Mouse (Mus musculus) MEL (cell line): Measurements from ENCODE around the gene Nrl. TPM values are rescaled to one million over a fixed set of nuclear protein-coding genes. Genes with fewer than 3 reads are reported as not detected.

Source experiments
- DNase-seq: peaks from one replicate; pipeline ENCODE4 v3.0.0; 2011; ENCODE audit warnings: low read depth, low spot score
- H3K27ac ChIP-seq: 2 replicates; pipeline ENCODE4 v1.5.1; 2012; ENCODE audit warnings: low read depth, mild to moderate bottlenecking, control low read depth, low read length, moderate library complexity; ENCODE audit not compliant: control insufficient read depth
- H3K27me3 ChIP-seq, 2 experiments: fragments of 150-350 bp in 1 of 2; sonication (generic) in 1 of 2; 2 replicates each; pipeline ENCODE4 v1.6.1; 2012; ENCODE audit warnings: low read length in 2 of 2, mild to moderate bottlenecking in 2 of 2, improper control_type of control experiment in 1 of 2, moderate library complexity in 1 of 2; ENCODE audit not compliant: insufficient read depth in 2 of 2, control insufficient read depth in 1 of 2
- H3K36me3 ChIP-seq, 2 experiments: 2 replicates each; pipeline ENCODE4 v1.6.1; 2012 to 2014; ENCODE audit warnings: low read length in 2 of 2, improper control_type of control experiment in 1 of 2, inconsistent platforms in 1 of 2, mild to moderate bottlenecking in 1 of 2; ENCODE audit not compliant: insufficient read depth in 2 of 2, control insufficient read depth in 1 of 2
- H3K4me1 ChIP-seq, 2 experiments: fragments of 150-350 bp in 1 of 2; sonication (generic) in 1 of 2; 2 replicates each; pipeline ENCODE4 v1.6.1; 2012; ENCODE audit warnings: low read length in 2 of 2, improper control_type of control experiment in 1 of 2, mild to moderate bottlenecking in 1 of 2; ENCODE audit not compliant: insufficient read depth in 2 of 2, control insufficient read depth in 1 of 2
- H3K4me3 ChIP-seq, 2 experiments: fragments of 150-350 bp in 1 of 2; sonication (generic) in 1 of 2; 2 replicates each; pipeline ENCODE4 v1.5.1; 2012; ENCODE audit warnings: low read depth in 2 of 2, low read length in 2 of 2, mild to moderate bottlenecking in 2 of 2, moderate library complexity in 2 of 2, control low read depth in 1 of 2, improper control_type of control experiment in 1 of 2; ENCODE audit not compliant: control insufficient read depth in 1 of 2, insufficient read depth in 1 of 2
- H3K79me2 ChIP-seq: 2 replicates; pipeline ENCODE4 v1.6.1; 2012; ENCODE audit warnings: mild to moderate bottlenecking, low read length, moderate library complexity; ENCODE audit not compliant: control insufficient read depth, poor library complexity, insufficient read depth
- H3K9ac ChIP-seq: 2 replicates; pipeline ENCODE4 v1.6.1; 2012; ENCODE audit warnings: low read depth, mild to moderate bottlenecking, control low read depth, low read length, moderate library complexity; ENCODE audit not compliant: control insufficient read depth, poor library complexity, severe bottlenecking
- H3K9me3 ChIP-seq: fragments of 150-350 bp; sonication (generic); replicated peaks from 2 replicates; pipeline ENCODE4 v1.6.1; 2012; ENCODE audit warnings: mild to moderate bottlenecking, low read length, improper control_type of control experiment, moderate library complexity; ENCODE audit not compliant: insufficient read depth
- CTCF ChIP-seq, 3 experiments: IDR thresholded peaks in 2 of 3; conservative IDR thresholded peaks in 1 of 3; 2 replicates each; pipeline ENCODE4 v1.5.1; 2011 to 2012; ENCODE audit warnings: low read length in 3 of 3, low read depth in 2 of 3, mild to moderate bottlenecking in 2 of 3, improper control_type of control experiment in 1 of 3, inconsistent platforms in 1 of 3, mixed read lengths in 1 of 3, moderate library complexity in 1 of 3; ENCODE audit not compliant: control insufficient read depth in 1 of 3, insufficient read depth in 1 of 3, poor library complexity in 1 of 3, severe bottlenecking in 1 of 3
- ETS1 ChIP-seq: IDR thresholded peaks from 2 replicates; pipeline ENCODE4 v1.6.1; 2012; ENCODE audit warnings: low read depth, mild to moderate bottlenecking, inconsistent platforms, low read length, improper control_type of control experiment, moderate library complexity
- GABPA ChIP-seq: IDR thresholded peaks from 2 replicates; pipeline ENCODE4 v1.6.1; 2012; ENCODE audit warnings: low read depth, mild to moderate bottlenecking, inconsistent platforms, low read length, improper control_type of control experiment, moderate library complexity
- HCFC1 ChIP-seq: IDR thresholded peaks from 2 replicates; pipeline ENCODE4 v1.6.1; 2012; ENCODE audit warnings: low read depth, mild to moderate bottlenecking, inconsistent platforms, low read length, improper control_type of control experiment, moderate library complexity
- KAT2A ChIP-seq: conservative IDR thresholded peaks from 2 replicates; pipeline ENCODE4 v1.6.1; 2012; ENCODE audit warnings: low read depth, low read length, improper control_type of control experiment, inconsistent platforms
- MAFK ChIP-seq: IDR thresholded peaks from 2 replicates; pipeline ENCODE4 v1.6.1; 2011; ENCODE audit warnings: low read depth, mild to moderate bottlenecking, low read length, improper control_type of control experiment, borderline replicate concordance
- MAX ChIP-seq: IDR thresholded peaks from 2 replicates; pipeline ENCODE4 v1.6.1; 2011; ENCODE audit warnings: low read length, improper control_type of control experiment
- MAZ ChIP-seq: IDR thresholded peaks from 2 replicates; pipeline ENCODE4 v1.6.1; 2012; ENCODE audit warnings: low read depth, mild to moderate bottlenecking, inconsistent platforms, low read length, improper control_type of control experiment
- MEF2A ChIP-seq: IDR thresholded peaks from 2 replicates; pipeline ENCODE4 v1.6.1; 2014; ENCODE audit warnings: low read depth, mild to moderate bottlenecking, inconsistent platforms, low read length, improper control_type of control experiment; ENCODE audit not compliant: poor library complexity, insufficient replicate concordance, severe bottlenecking; ENCODE audit errors: extremely low read depth
- MYB ChIP-seq: IDR thresholded peaks from 2 replicates; pipeline ENCODE4 v1.6.1; 2011; ENCODE audit warnings: mild to moderate bottlenecking, low read depth, low read length, improper control_type of control experiment
- NELFE ChIP-seq: IDR thresholded peaks from 2 replicates; pipeline ENCODE4 v1.6.1; 2011; ENCODE audit warnings: low read depth, low read length, improper control_type of control experiment
- POLR2A ChIP-seq, 2 experiments: IDR thresholded peaks; 2 replicates each; pipeline ENCODE4 v1.6.1; 2011 to 2012; ENCODE audit warnings: low read length in 2 of 2, mild to moderate bottlenecking in 2 of 2, control low read depth in 1 of 2, improper control_type of control experiment in 1 of 2, low read depth in 1 of 2, moderate library complexity in 1 of 2; ENCODE audit not compliant: control insufficient read depth in 1 of 2, insufficient read depth in 1 of 2, poor library complexity in 1 of 2
- RAD21 ChIP-seq: IDR thresholded peaks from 2 replicates; pipeline ENCODE4 v1.6.1; 2011; ENCODE audit warnings: mild to moderate bottlenecking, low read depth, low read length, improper control_type of control experiment
- RCOR1 ChIP-seq: IDR thresholded peaks from 2 replicates; pipeline ENCODE4 v1.6.1; 2012; ENCODE audit warnings: low read depth, mild to moderate bottlenecking, inconsistent platforms, low read length, improper control_type of control experiment
- TAL1 ChIP-seq: IDR thresholded peaks from 2 replicates; pipeline ENCODE4 v1.6.1; 2012; ENCODE audit warnings: mild to moderate bottlenecking, inconsistent platforms, low read length, moderate library complexity, mixed read lengths
- TBP ChIP-seq: IDR thresholded peaks from 2 replicates; pipeline ENCODE4 v1.8.0; 2011; ENCODE audit warnings: low read depth, low read length, improper control_type of control experiment
- USF1 ChIP-seq: IDR thresholded peaks from 2 replicates; pipeline ENCODE4 v1.6.1; 2014; ENCODE audit warnings: low read depth, mild to moderate bottlenecking, inconsistent platforms, low read length, improper control_type of control experiment, moderate library complexity
- ZC3H11A ChIP-seq: IDR thresholded peaks from 2 replicates; pipeline ENCODE4 v1.6.1; 2012; ENCODE audit warnings: low read depth, mild to moderate bottlenecking, inconsistent platforms, low read length, improper control_type of control experiment
- polyA plus RNA-seq, 2 experiments: library from polyadenylated mRNA; stranded (reverse) in 1 of 2; unstranded in 1 of 2; fragments of >175 nt in 1 of 2; fragments of >200 nt in 1 of 2; gene quantifications; 2 replicates each; pipeline versions ENCODE4 v1.2.1 to v1.2.4; 2012; ENCODE audit warnings: low replicate concordance in 2 of 2, low read depth in 1 of 2; ENCODE audit not compliant: insufficient read length in 2 of 2, insufficient read depth in 1 of 2, missing spikeins in 1 of 2
- total RNA-seq: library from RNA; depleted of rRNA; stranded (reverse); fragments of 300-350 nt; gene quantifications from 2 replicates; pipeline ENCODE4 v1.2.3, GENCODE M21; 2012

Gene Nrl
- total and polyA plus RNA-seq, 3 experiments = not detected

DNA sequence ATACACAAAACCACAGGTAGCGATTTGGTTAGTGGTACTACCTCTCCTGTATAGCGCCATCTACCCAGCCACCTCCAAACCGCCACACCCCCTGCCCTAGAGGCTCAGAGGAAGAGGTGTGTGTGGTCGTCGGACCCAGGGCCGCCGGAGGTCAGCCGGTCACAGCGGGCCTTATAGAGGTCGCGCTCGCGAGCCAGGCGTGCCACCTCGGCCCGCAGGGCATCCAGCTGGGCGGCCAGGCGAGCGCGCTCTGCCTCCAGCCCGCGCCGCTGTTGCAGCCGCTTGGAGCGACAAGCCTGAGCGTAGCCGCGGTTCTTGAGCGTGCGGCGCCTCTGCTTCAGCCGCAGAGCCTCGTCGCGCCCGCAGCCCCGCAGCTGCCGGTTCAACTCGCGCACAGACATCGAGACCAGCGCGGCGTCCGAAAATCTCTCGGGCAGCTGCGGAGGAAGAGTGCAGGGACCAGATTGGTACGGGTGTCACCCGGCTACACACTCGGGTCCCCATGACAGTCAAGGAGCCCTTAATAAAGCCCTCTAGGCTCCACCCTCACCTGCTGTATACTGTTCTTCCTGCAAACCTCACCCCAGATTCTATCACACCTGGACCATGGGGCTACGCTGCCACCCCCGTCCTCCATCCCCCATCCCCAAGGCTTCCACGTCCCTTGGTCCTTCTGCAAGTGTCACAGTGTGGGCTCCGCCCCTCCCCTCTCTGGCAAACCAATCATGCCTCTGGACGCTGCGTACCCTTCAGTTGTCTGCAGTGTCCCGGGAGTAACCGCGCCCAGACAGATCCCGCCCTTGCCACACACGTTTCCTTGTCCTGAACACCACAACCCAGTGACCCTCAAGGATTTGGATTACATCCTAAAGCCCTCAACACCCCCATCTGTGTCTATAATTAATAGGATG is 4.1 kb downstream of the Nrl start:
- H3K9me3 ChIP-seq = no peaks in the 10 kb centered on the region
- no peaks in the 10 kb centered on the region for H3K4me1 ChIP-seq
- TF ChIP-seq ETS1 = no peak
- TF ChIP-seq RCOR1 = no peak
- TF ChIP-seq TBP = no peak
- TF ChIP-seq MAFK = no peak
- no peak for TF ChIP-seq TAL1
- TF ChIP-seq RAD21 = no peak
- TF ChIP-seq HCFC1 = no peak
- no peak for TF ChIP-seq ZC3H11A
- no peak for TF ChIP-seq CTCF (IDR thresholded peaks at IDR 0.05 in 2 of 3, conservative IDR thresholded peaks at IDR 0.05 in 1 of 3; ENCODE audit: control insufficient read depth in 1 of 3, insufficient read depth in 1 of 3, low read depth in 2 of 3, low read length in 3 of 3, poor library complexity in 1 of 3, severe bottlenecking in 1 of 3)
- no peak for TF ChIP-seq MYB
- no peak for TF ChIP-seq POLR2A (IDR thresholded peaks at IDR 0.05; ENCODE audit: control insufficient read depth in 1 of 2, insufficient read depth in 1 of 2, low read depth in 1 of 2, low read length in 2 of 2, poor library complexity in 1 of 2)
- no peak for TF ChIP-seq USF1
- TF ChIP-seq MAZ = no peak
- no peak for TF ChIP-seq MAX
- no peak for TF ChIP-seq MEF2A
- no peak for DNase-seq
- H3K9ac ChIP-seq = no peak overlapping the region
- H3K36me3 ChIP-seq = no peaks in the 10 kb centered on the region
- no peak overlapping the region for H3K27ac ChIP-seq
- H3K79me2 ChIP-seq = no peaks in the 10 kb centered on the region
- no peak overlapping the region for H3K4me3 ChIP-seq
- peaks cover 19 to 20% of the 10 kb centered on the region in 2 experiments for H3K27me3 ChIP-seq

DNA sequence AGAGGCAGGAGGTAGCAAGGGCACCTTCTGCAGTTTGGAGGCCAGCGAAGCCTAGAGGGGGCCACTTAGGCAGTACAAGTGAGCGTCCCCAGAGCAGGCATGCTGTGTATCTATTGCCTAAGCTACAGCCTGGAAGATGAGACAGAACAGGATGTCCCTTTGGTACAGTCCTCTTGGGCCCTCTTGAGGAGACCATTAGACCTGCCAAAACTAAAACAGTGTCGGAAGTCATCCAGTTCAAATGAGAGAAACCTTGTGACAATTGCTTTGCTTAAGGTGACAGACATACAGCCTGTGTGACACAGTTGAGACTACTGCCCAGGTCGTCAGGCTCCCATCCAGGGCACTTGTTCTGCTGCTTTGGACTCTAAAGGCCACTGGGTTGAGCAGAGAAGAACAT is 5.2 kb downstream of the Nrl start:
- no peak for DNase-seq
- TF ChIP-seq GABPA (no peak), TBP (no peak), KAT2A (no peak), MAZ (no peak), CTCF (IDR thresholded peaks at IDR 0.05 in 2 of 3, conservative IDR thresholded peaks at IDR 0.05 in 1 of 3; ENCODE audit: control insufficient read depth in 1 of 3, insufficient read depth in 1 of 3, low read depth in 2 of 3, low read length in 3 of 3, poor library complexity in 1 of 3, severe bottlenecking in 1 of 3) (no peak), NELFE (no peak), HCFC1 (no peak), ETS1 (no peak)
- no peaks in the 10 kb centered on the region for H3K9me3 ChIP-seq
- H3K27me3 ChIP-seq = peaks cover 11 to 17% of the 10 kb centered on the region in 2 experiments
- no peaks in the 10 kb centered on the region for H3K79me2 ChIP-seq
- H3K4me3 ChIP-seq = no peak overlapping the region
- H3K27ac ChIP-seq = no peak overlapping the region
- H3K4me1 ChIP-seq = no peaks in the 10 kb centered on the region
- no peak overlapping the region for H3K9ac ChIP-seq
- no peaks in the 10 kb centered on the region for H3K36me3 ChIP-seq
